Mouse (Mus musculus) lung, postnatal 0 days (tissue): Measurements from ENCODE around the gene Fanca. TPM values are rescaled to one million over a fixed set of nuclear protein-coding genes. Genes with fewer than 3 reads are reported as not detected.

Experiments used
- ATAC-seq: fragments of 200-750 bp; cut with Nextera tagmentation; 2 replicates; pipeline ENCODE4 v1.8.0; 2017; ENCODE audit warnings: moderate library complexity
- DNase-seq: peaks from one replicate; pipeline ENCODE4 v3.0.0-alpha.2; 2016; ENCODE audit warnings: low spot score
- H3K27ac ChIP-seq: fragments of 300-500 bp; sonication (generic); 2 replicates; pipeline ENCODE4 v1.5.1; 2014; ENCODE audit warnings: antibody characterized with exemption, mild to moderate bottlenecking, low read length, mixed read lengths
- H3K27me3 ChIP-seq: fragments of 300-500 bp; sonication (generic); replicated peaks from 2 replicates; pipeline ENCODE4 v1.6.1; 2014; ENCODE audit warnings: low read length, mixed read lengths; ENCODE audit not compliant: insufficient read depth
- H3K36me3 ChIP-seq: fragments of 300-500 bp; sonication (generic); 2 replicates; pipeline ENCODE4 v1.6.1; 2014; ENCODE audit warnings: low read length, mixed read lengths; ENCODE audit not compliant: insufficient read depth
- H3K4me1 ChIP-seq: fragments of 300-500 bp; sonication (generic); 2 replicates; pipeline ENCODE4 v1.6.1; 2014; ENCODE audit warnings: antibody characterized with exemption, low read depth, low read length, mixed read lengths; ENCODE audit not compliant: insufficient read depth
- H3K4me2 ChIP-seq: fragments of 300-500 bp; sonication (generic); replicated peaks from 2 replicates; pipeline ENCODE4 v1.6.1; 2014; ENCODE audit warnings: low read depth, mild to moderate bottlenecking, low read length, moderate library complexity, mixed read lengths
- H3K4me3 ChIP-seq: fragments of 300-500 bp; sonication (generic); 2 replicates; pipeline ENCODE4 v1.5.1; 2014; ENCODE audit warnings: low read depth, low read length
- H3K9ac ChIP-seq: fragments of 300-500 bp; sonication (generic); replicated peaks from 2 replicates; pipeline ENCODE4 v1.6.1; 2014; ENCODE audit warnings: low read depth, mild to moderate bottlenecking
- H3K9me3 ChIP-seq: fragments of 300-500 bp; sonication (generic); 2 replicates; pipeline ENCODE4 v1.6.1; 2016; ENCODE audit warnings: low read length, mixed read lengths
- CTCF ChIP-seq: IDR thresholded peaks from 2 replicates; pipeline ENCODE4 v1.5.1; 2016; ENCODE audit warnings: antibody characterized with exemption, mild to moderate bottlenecking
- EP300 ChIP-seq: IDR thresholded peaks from 2 replicates; pipeline ENCODE4 v1.6.1; 2016; ENCODE audit warnings: antibody characterized with exemption, mild to moderate bottlenecking, control low read depth
- WGBS: fragments of 180-500 bp; shearing (Covaris S2); extraction: QIAGEN DNeasy Blood & Tissue Kit; methylation state at CpG from one replicate; pipeline ENCODE4 v1.1.7; 2014; 5-methylcytosine and 5-hydroxymethylcytosine counted together
- polyA plus RNA-seq: library from polyadenylated mRNA; unstranded; fragments of >200 nt; fragmentation: Nextera tagmentation; extraction: Ambion mirVana; gene quantifications from 2 replicates; pipeline ENCODE4 v1.2.1, GENCODE M21; 2015

The Fanca gene
- polyA plus RNA-seq, 1 experiment from 2014 or later, result 4.5 TPM

- Histone ChIP-seq H3K36me3 (no peaks in the 10 kb centered on the region), H3K9ac (no peak overlapping the region), H3K4me3 (no peak overlapping the region), H3K4me1 (0 out of 2 replicates have a peak, but pooled peaks cover 4% of the 10 kb centered on the region), H3K4me2 (no peak overlapping the region), H3K27ac (no peak overlapping the region), H3K9me3 (no peaks in the 10 kb centered on the region), H3K27me3 (0 out of 2 replicates have a peak, but pooled peaks cover 15% of the 10 kb centered on the region)
- DNase-seq, result no peak
- no peak for ATAC-seq
- 57% methylated on average over 4 of the region's 4 CpGs for WGBS
- TF ChIP-seq CTCF, result no peak
- TF ChIP-seq EP300, result no peak
Observed at GRCm38 (mm10) chr8:123329350-123329749, 11.0 kb upstream of the Fanca start.

- DNase-seq (no peak), ATAC-seq (no peak)
- Histone ChIP-seq H3K9me3 (no peaks in the 10 kb centered on the region), H3K27me3 (0 out of 2 replicates have a peak, but pooled peaks cover 8% of the 10 kb centered on the region), H3K27ac (no peak overlapping the region), H3K9ac (no peak overlapping the region), H3K4me2 (no peak overlapping the region), H3K4me3 (no peak overlapping the region), H3K36me3 (no peaks in the 10 kb centered on the region), H3K4me1 (0 out of 2 replicates have a peak, but pooled peaks cover 4% of the 10 kb centered on the region)
- TF ChIP-seq CTCF, result no peak
- 88% methylated on average over 2 of the region's 2 CpGs for WGBS
Observed at GRCm38 (mm10) chr8:123328552-123328951, 10.2 kb upstream of the Fanca start.

- Histone ChIP-seq H3K4me3 (no peak overlapping the region), H3K27ac (no peak overlapping the region), H3K27me3 (no peaks in the 10 kb centered on the region), H3K9me3 (no peaks in the 10 kb centered on the region), H3K4me2 (no peak overlapping the region), H3K4me1 (peaks cover 8% of the 10 kb centered on the region; the same call in 1 of the 2 replicates), H3K36me3 (no peaks in the 10 kb centered on the region), H3K9ac (no peak overlapping the region)
- DNase-seq (peak; percentile 53), ATAC-seq (no peak)
- TF ChIP-seq CTCF (peak; percentile 75), EP300 (no peak)
- 24% methylated on average over 7 of the region's 7 CpGs for WGBS
Observed at GRCm38 (mm10) chr8:123319522-123320164, 1.3 kb upstream of the Fanca start.

GRCm38 (mm10) chr8:123317781-123318466, 452 bp downstream of the Fanca start:
- no peaks in the 10 kb centered on the region for H3K27me3 ChIP-seq
- no peak overlapping the region for H3K9ac ChIP-seq
- ATAC-seq (peak; percentile 73), DNase-seq (no peak)
- no peak overlapping the region for H3K27ac ChIP-seq
- 4% methylated on average over 21 of the region's 21 CpGs for WGBS
- no peaks in the 10 kb centered on the region for H3K9me3 ChIP-seq
- no peak for TF ChIP-seq EP300
- peak overlapping the region; percentile 37 for H3K4me3 ChIP-seq
- peak overlapping the region; percentile 73 for H3K4me2 ChIP-seq
- H3K36me3 ChIP-seq, result no peaks in the 10 kb centered on the region
- H3K4me1 ChIP-seq, result peaks cover 8% of the 10 kb centered on the region; the same call in 1 of the 2 replicates

GRCm38 (mm10) chr8:123308738-123309137, 9.6 kb downstream of the Fanca start:
- Histone ChIP-seq H3K36me3 (no peaks in the 10 kb centered on the region), H3K9ac (no peak overlapping the region), H3K27me3 (no peaks in the 10 kb centered on the region), H3K4me1 (no peaks in the 10 kb centered on the region), H3K4me3 (no peak overlapping the region), H3K9me3 (no peaks in the 10 kb centered on the region), H3K4me2 (no peak overlapping the region), H3K27ac (no peak overlapping the region)
- 70% methylated on average over 4 of the region's 4 CpGs for WGBS
- ATAC-seq, result no peak
- TF ChIP-seq CTCF, result peak; percentile 15; the same call in 1 of the 2 replicates
- TF ChIP-seq EP300, result no peak
- no peak for DNase-seq

- no peak for TF ChIP-seq CTCF
- no peak for TF ChIP-seq EP300
- H3K36me3 ChIP-seq, result no peaks in the 10 kb centered on the region
- H3K9me3 ChIP-seq, result no peaks in the 10 kb centered on the region
- no peaks in the 10 kb centered on the region for H3K27me3 ChIP-seq
- 80% methylated on average over 11 of the region's 11 CpGs for WGBS
- H3K27ac ChIP-seq, result no peak overlapping the region
- H3K4me1 ChIP-seq, result no peaks in the 10 kb centered on the region
- DNase-seq (peak; percentile 9), ATAC-seq (no peak)
- H3K4me2 ChIP-seq, result no peak overlapping the region
- no peak overlapping the region for H3K9ac ChIP-seq
- no peak overlapping the region for H3K4me3 ChIP-seq
Observed at GRCm38 (mm10) chr8:123298301-123298700, 20.1 kb downstream of the Fanca start.
